Mouse (Mus musculus) layer of hippocampus, adult 18-20 months (tissue): Measurements from ENCODE around the gene Gpr108. TPM values are rescaled to one million over a fixed set of nuclear protein-coding genes. Genes with fewer than 3 reads are reported as not detected.
"Not testable (repeated sequence)": the region's sequence is repeated elsewhere in the genome, so short reads cannot be mapped to it uniquely, and the experiment has no call there.

Experiments
- DNase-seq, 2 experiments: peaks; one replicate each; pipeline ENCODE4 v3.0.0; 2022; ENCODE audit warnings: low spot score in 2 of 2
- long read RNA-seq: library from polyadenylated mRNA; stranded (forward); transcript quantifications from one replicate; pipeline ENCODE4 v2.0.0, GENCODE M21; 2021
- total RNA-seq, 2 experiments: library from RNA; stranded (reverse); gene quantifications; 2 replicates each; pipeline ENCODE4 v1.2.3; 2021

Gpr108 gene
- total RNA-seq = 10 to 100 TPM; 26.7 to 27.1 TPM
- long read RNA-seq, transcript Gpr108-204 (17 exons, 2,405 nt) = major isoform, 19 of 49 reads
- long read RNA-seq, transcript Gpr108-201 (17 exons, 2,064 nt) = minor isoform, 13 of 49 reads
- long read RNA-seq, partial matches to known transcripts = 5 of 49 reads
- long read RNA-seq, other reads (novel, unspliced or antisense) = 12 of 49 reads

- peak; percentile 81 to 91 for DNase-seq
Observed at GRCm38 (mm10) chr17:57248201-57248699, at the start of gene Gpr108. Gene Gpr108 (minus strand): TSS chr17:57248446.

- no peak for DNase-seq
Observed at GRCm38 (mm10) chr17:57297040-57297439, 48.8 kb upstream of the Gpr108 start.

- DNase-seq = no peak
Observed at GRCm38 (mm10) chr17:57295935-57296334, 47.7 kb upstream of the Gpr108 start.

GRCm38 (mm10) chr17:57292968-57293367, 44.7 kb upstream of the Gpr108 start:
- DNase-seq = no peak

- DNase-seq = no peak
Observed at GRCm38 (mm10) chr17:57292302-57292701, 44.1 kb upstream of the Gpr108 start.

GRCm38 (mm10) chr17:57290671-57291055, 42.4 kb upstream of the Gpr108 start:
- DNase-seq = no peak

- DNase-seq = no peak
Observed at GRCm38 (mm10) chr17:57290001-57290670, 41.9 kb upstream of the Gpr108 start.

- no peak for DNase-seq
Observed at GRCm38 (mm10) chr17:57289252-57289651, 41.0 kb upstream of the Gpr108 start.

- DNase-seq = no peak
Observed at GRCm38 (mm10) chr17:57286718-57287355, 38.6 kb upstream of the Gpr108 start.

GRCm38 (mm10) chr17:57285077-57285476, 36.8 kb upstream of the Gpr108 start:
- no peak for DNase-seq

GRCm38 (mm10) chr17:57283906-57284305, 35.7 kb upstream of the Gpr108 start:
- no peak for DNase-seq

GRCm38 (mm10) chr17:57280411-57280810, 32.2 kb upstream of the Gpr108 start:
- DNase-seq = no peak

- no peak for DNase-seq
Observed at GRCm38 (mm10) chr17:57279591-57280224, 31.5 kb upstream of the Gpr108 start.

GRCm38 (mm10) chr17:57278943-57279590, 30.8 kb upstream of the Gpr108 start, which contains the start of gene Vav1:
Gene Vav1 (plus strand): TSS chr17:57279100.
- no peak for DNase-seq

GRCm38 (mm10) chr17:57278537-57278936, 30.3 kb upstream of the Gpr108 start:
- DNase-seq = no peak

- not testable (repeated sequence) for DNase-seq
Observed at GRCm38 (mm10) chr17:57277598-57278261, 29.5 kb upstream of the Gpr108 start.

- DNase-seq = peak; percentile 64 to 89
Observed at GRCm38 (mm10) chr17:57276634-57277121, 28.4 kb upstream of the Gpr108 start.

- DNase-seq = no peak
Observed at GRCm38 (mm10) chr17:57275997-57276351, 27.7 kb upstream of the Gpr108 start.

GRCm38 (mm10) chr17:57275111-57275996, 27.1 kb upstream of the Gpr108 start:
- peak; percentile 35 to 65 for DNase-seq

- no peak for DNase-seq
Observed at GRCm38 (mm10) chr17:57274686-57275085, 26.4 kb upstream of the Gpr108 start.
